Mouse (Mus musculus): Measurements from ENCODE around the gene Mars. TPM values are rescaled to one million over a fixed set of nuclear protein-coding genes. Genes with fewer than 3 reads are reported as not detected.

Gene Mars
- polyA plus RNA-seq, 1 experiment, result 65.8 TPM

DNA sequence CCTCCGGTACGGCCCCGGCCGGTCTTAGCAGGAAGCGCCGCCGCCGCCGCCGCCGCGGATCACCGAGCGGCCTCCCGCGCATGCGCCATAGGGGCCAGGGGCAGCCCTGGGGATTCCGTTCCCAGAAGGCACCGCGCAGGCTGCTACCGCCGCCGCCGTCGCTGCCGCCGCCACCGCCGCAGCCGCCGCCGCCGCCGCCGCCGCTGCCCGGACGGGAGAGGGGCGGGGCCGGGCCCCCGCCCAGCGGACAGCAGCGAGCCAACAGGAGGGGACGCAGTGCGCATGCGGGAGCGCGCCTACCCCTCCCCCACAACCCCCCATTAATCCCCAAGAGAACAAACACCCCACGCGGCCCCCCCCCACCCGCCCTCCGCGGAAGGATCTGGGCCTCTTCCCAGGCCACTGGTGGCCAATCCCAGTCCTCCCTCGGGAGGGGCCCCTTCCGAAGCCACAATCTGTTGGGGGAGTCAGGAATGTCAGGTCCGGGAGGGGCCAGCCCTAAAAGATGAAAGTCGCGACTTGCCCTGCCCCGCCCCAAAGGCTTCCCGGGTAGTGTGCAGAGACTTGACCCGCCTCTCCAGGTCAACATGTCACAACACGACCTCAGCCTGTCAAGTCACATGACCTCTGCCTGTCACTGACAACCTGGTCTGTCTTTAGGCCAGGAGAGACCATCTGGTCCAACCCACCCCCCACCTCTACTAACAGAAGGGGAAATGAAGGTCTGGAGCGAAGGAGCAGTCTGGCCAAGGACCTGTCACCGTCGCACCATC lies 22.6 kb downstream of the Mars start, which contains the start of gene Mbd6:
Gene Mbd6 (minus strand): TSS at position 219 of the 773 bp plus-strand sequence.
- Histone ChIP-seq H3K27me3 (ENCODE audit: control insufficient read depth, insufficient read depth, low read length) (no peaks in the 10 kb centered on the region), H3K4me1 (replicated peaks; ENCODE audit: control insufficient read depth, insufficient read depth, low read length) (peaks cover 25% of the 10 kb centered on the region), H3K27ac (ENCODE audit: control insufficient read depth, insufficient read depth, low read length) (peak within 1 kb of the TSS; percentile 94), H3K4me3 (ENCODE audit: control insufficient read depth, insufficient read depth, low read length) (peak within 1 kb of the TSS; percentile 70), H3K36me3 (ENCODE audit: control insufficient read depth, insufficient read depth, low read length) (peaks cover 25% of the 10 kb centered on the region)
- no peak for TF ChIP-seq CTCF (IDR thresholded peaks at IDR 0.05; ENCODE audit: borderline replicate concordance, control insufficient read depth, extremely low read depth, insufficient read depth, low read length, poor library complexity)
- TF ChIP-seq POLR2A (IDR thresholded peaks at IDR 0.05; ENCODE audit: control insufficient read depth, extremely low read depth, insufficient read depth, low read length, poor library complexity), result peak; percentile 59; the same call in 1 of the 2 replicates
- peak; percentile 89 for DNase-seq
- WGBS, result under 1% methylated on average over 59 of the region's 65 CpGs

DNA sequence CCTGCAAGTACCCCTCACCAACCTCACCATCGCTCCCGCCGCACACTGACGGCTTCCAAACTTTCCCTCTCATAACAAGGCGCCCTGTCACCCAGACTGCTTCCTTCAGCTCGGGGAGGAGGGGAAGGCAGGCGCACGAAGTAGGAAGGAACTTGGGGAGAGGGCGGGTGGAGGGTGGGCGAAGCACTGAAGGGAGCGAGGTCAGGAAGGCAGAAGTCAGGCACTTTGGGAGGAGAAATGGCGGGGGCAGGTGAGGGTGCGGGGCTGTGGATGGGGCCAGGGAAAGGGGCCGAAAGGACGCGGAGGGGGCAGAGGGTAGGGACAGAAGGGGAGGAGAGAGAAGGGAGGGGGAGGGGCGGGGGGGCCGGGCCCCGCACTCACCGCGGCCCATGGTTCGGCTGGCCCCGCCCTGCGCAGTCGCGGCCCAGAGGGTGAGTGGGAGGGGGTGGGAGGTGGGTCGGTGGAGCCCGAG lies 23.2 kb downstream of the Mars start:
- Histone ChIP-seq H3K27ac (ENCODE audit: control insufficient read depth, insufficient read depth, low read length) (peak overlapping the region; percentile 54), H3K4me1 (replicated peaks; ENCODE audit: control insufficient read depth, insufficient read depth, low read length) (peaks cover 25% of the 10 kb centered on the region), H3K27me3 (ENCODE audit: control insufficient read depth, insufficient read depth, low read length) (no peaks in the 10 kb centered on the region), H3K4me3 (ENCODE audit: control insufficient read depth, insufficient read depth, low read length) (peak overlapping the region; percentile 70), H3K36me3 (ENCODE audit: control insufficient read depth, insufficient read depth, low read length) (peaks cover 26% of the 10 kb centered on the region)
- WGBS, result under 1% methylated on average over 23 of the region's 28 CpGs
- peak; percentile 34; the same call in 1 of the 2 replicates for TF ChIP-seq CTCF (IDR thresholded peaks at IDR 0.05; ENCODE audit: borderline replicate concordance, control insufficient read depth, extremely low read depth, insufficient read depth, low read length, poor library complexity)
- TF ChIP-seq POLR2A (IDR thresholded peaks at IDR 0.05; ENCODE audit: control insufficient read depth, extremely low read depth, insufficient read depth, low read length, poor library complexity), result no peak
- DNase-seq, result peak; percentile 60

DNA sequence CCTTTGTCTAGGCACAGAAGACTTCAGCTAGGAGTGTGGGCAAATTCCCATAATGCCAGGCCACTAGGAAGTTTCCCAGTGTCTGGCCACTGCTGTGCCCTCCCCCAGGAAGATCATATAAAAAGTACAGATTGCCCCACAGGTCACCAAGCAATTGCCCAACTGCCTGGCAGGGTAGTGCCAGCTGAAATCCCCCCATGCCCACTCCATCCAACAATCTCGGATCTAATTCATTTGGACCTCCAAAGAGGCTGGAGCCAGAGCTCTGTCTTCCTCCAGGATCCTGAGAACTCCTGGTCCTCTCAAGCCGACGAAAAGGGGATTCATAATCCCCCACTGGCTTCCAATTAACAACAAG lies 23.7 kb downstream of the Mars start:
- peaks cover 30% of the 10 kb centered on the region for H3K36me3 ChIP-seq (ENCODE audit: control insufficient read depth, insufficient read depth, low read length)
- peak overlapping the region; percentile 54 for H3K27ac ChIP-seq (ENCODE audit: control insufficient read depth, insufficient read depth, low read length)
- H3K4me3 ChIP-seq (ENCODE audit: control insufficient read depth, insufficient read depth, low read length), result peak overlapping the region; percentile 70
- DNase-seq, result no peak
- H3K27me3 ChIP-seq (ENCODE audit: control insufficient read depth, insufficient read depth, low read length), result no peaks in the 10 kb centered on the region
- H3K4me1 ChIP-seq (replicated peaks; ENCODE audit: control insufficient read depth, insufficient read depth, low read length), result peaks cover 25% of the 10 kb centered on the region
- WGBS, result 4% methylated on average over 3 of the region's 3 CpGs
- TF ChIP-seq POLR2A (IDR thresholded peaks at IDR 0.05; ENCODE audit: control insufficient read depth, extremely low read depth, insufficient read depth, low read length, poor library complexity) (no peak), CTCF (IDR thresholded peaks at IDR 0.05; ENCODE audit: borderline replicate concordance, control insufficient read depth, extremely low read depth, insufficient read depth, low read length, poor library complexity) (no peak)

DNA sequence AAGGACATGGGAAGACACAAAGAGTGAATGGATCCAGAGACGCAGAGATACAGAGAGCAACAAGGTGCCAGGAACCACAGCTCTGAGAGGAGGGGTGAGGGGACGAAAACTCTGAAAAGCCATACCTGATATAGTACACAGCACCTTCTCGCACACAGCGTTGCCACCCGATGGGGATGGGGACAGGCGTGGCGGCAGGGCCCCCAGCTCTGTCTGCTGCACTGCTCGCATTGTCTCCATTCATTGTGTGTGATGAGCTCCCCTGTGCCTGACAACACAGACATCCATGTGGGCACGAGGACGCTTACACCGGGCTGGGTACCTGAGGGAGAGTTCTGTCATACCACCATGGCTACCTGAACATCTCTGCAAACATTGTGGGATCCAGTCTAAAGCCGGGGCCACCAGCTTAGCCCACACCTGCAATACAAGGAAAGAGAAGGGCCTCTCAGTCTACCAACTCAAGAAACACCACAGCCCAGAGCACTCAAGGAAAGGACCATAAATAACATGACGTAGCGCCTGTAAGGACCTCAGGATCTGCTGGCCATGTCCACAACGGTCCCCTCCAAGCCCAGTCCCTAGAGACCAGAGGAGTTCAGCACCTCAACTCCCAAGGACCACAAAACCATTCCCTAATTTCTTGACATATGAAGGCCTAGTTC lies 24.2 kb downstream of the Mars start:
- Histone ChIP-seq H3K27ac (ENCODE audit: control insufficient read depth, insufficient read depth, low read length) (no peak overlapping the region; the same call in 1 of the 2 replicates), H3K4me3 (ENCODE audit: control insufficient read depth, insufficient read depth, low read length) (no peak overlapping the region), H3K4me1 (replicated peaks; ENCODE audit: control insufficient read depth, insufficient read depth, low read length) (peaks cover 25% of the 10 kb centered on the region), H3K27me3 (ENCODE audit: control insufficient read depth, insufficient read depth, low read length) (no peaks in the 10 kb centered on the region), H3K36me3 (ENCODE audit: control insufficient read depth, insufficient read depth, low read length) (peaks cover 35% of the 10 kb centered on the region)
- no peak for DNase-seq
- TF ChIP-seq CTCF (IDR thresholded peaks at IDR 0.05; ENCODE audit: borderline replicate concordance, control insufficient read depth, extremely low read depth, insufficient read depth, low read length, poor library complexity), result no peak
- no peak for TF ChIP-seq POLR2A (IDR thresholded peaks at IDR 0.05; ENCODE audit: control insufficient read depth, extremely low read depth, insufficient read depth, low read length, poor library complexity)
- WGBS, result 71% methylated on average over 15 of the region's 15 CpGs

DNA sequence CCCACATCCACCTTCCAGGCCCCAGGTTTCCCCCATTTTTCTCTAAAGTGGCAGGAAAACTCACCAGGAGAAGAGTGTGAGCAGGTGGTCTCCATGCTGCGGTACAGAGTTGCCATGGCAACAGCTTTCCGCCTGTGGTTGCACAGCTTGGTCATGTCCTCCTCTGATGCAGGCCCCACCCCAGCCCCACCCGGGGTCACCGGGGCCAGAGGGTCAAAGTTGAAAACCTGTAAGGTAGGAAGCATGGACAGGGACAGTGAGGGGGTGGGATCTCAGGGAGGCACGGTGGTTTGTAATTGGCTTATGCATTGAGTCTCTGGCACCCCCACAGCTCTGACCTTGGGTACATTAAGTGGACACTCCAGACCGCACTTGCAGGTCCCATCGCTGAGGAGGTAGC lies 24.9 kb downstream of the Mars start:
- no peak overlapping the region for H3K4me3 ChIP-seq (ENCODE audit: control insufficient read depth, insufficient read depth, low read length)
- peak; percentile 17 for DNase-seq
- peaks cover 42% of the 10 kb centered on the region for H3K36me3 ChIP-seq (ENCODE audit: control insufficient read depth, insufficient read depth, low read length)
- no peaks in the 10 kb centered on the region for H3K27me3 ChIP-seq (ENCODE audit: control insufficient read depth, insufficient read depth, low read length)
- no peak for TF ChIP-seq CTCF (IDR thresholded peaks at IDR 0.05; ENCODE audit: borderline replicate concordance, control insufficient read depth, extremely low read depth, insufficient read depth, low read length, poor library complexity)
- no peak for TF ChIP-seq POLR2A (IDR thresholded peaks at IDR 0.05; ENCODE audit: control insufficient read depth, extremely low read depth, insufficient read depth, low read length, poor library complexity)
- 72% methylated on average over 7 of the region's 7 CpGs for WGBS
- no peak overlapping the region for H3K27ac ChIP-seq (ENCODE audit: control insufficient read depth, insufficient read depth, low read length)
- H3K4me1 ChIP-seq (replicated peaks; ENCODE audit: control insufficient read depth, insufficient read depth, low read length), result peaks cover 25% of the 10 kb centered on the region

DNA sequence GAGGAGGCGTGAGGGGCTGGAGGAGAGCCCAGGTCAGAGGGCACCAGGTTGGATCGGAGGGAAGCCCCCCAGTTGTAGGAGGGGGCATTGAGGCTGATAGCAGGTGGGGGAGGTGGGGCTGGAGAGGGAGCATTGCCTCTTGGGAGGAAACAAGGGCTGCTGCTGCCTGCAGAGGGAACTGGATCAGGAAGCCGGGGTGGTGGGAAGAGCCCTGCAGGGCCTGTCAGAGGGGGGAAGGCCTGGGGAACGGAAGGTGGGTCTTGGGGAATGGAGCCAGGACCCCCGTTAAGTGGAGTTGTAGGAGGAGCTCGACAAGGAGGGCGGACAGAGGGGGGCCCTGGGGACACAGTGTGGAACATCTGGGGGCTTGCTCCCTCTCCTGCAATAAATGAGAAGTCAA lies 25.4 kb downstream of the Mars start:
- no peak for TF ChIP-seq POLR2A (IDR thresholded peaks at IDR 0.05; ENCODE audit: control insufficient read depth, extremely low read depth, insufficient read depth, low read length, poor library complexity)
- TF ChIP-seq CTCF (IDR thresholded peaks at IDR 0.05; ENCODE audit: borderline replicate concordance, control insufficient read depth, extremely low read depth, insufficient read depth, low read length, poor library complexity), result no peak
- 92% methylated on average over 7 of the region's 7 CpGs for WGBS
- Histone ChIP-seq H3K27me3 (ENCODE audit: control insufficient read depth, insufficient read depth, low read length) (no peaks in the 10 kb centered on the region), H3K36me3 (ENCODE audit: control insufficient read depth, insufficient read depth, low read length) (peaks cover 48% of the 10 kb centered on the region), H3K4me3 (ENCODE audit: control insufficient read depth, insufficient read depth, low read length) (no peak overlapping the region), H3K4me1 (replicated peaks; ENCODE audit: control insufficient read depth, insufficient read depth, low read length) (peaks cover 22% of the 10 kb centered on the region), H3K27ac (ENCODE audit: control insufficient read depth, insufficient read depth, low read length) (no peak overlapping the region)
- no peak for DNase-seq

All from thymus, adult 2 months (tissue).